Mouse (Mus musculus): Measurements from ENCODE around the gene Adam4. TPM values are rescaled to one million over a fixed set of nuclear protein-coding genes. Genes with fewer than 3 reads are reported as not detected.
"Not testable (repeated sequence)": the region's sequence is repeated elsewhere in the genome, so short reads cannot be mapped to it uniquely, and the experiment has no call there.

Adam4 gene
- 1.1 and 1.4 TPM in 2 replicates for total RNA-seq (2015)
- 0.28 and 0.48 TPM in 2 replicates for total RNA-seq (2017)

DNA sequence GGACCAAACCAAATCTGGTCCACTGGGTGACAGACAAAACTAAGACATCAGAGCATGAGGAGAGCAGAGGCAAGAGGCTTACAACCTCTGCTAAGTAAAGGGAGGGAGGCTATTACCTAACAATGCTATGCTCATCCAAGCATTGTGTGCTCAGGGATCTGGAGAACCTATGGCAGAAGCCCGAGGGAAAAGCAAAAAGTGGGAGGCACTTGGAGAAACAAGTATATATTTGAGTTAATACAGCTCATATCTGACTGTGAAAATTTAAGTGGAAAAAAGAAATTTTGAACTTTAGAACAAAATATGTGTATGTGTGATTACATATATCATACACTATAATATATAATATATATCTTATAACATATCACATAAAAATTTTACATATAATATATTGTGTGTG, at the start of gene Adam4:
TSS of gene Adam4 (minus strand) at position 101 of the 400 bp plus-strand sequence.
- no peak for ATAC-seq (ENCODE audit: poor library complexity, severe bottlenecking)

DNA sequence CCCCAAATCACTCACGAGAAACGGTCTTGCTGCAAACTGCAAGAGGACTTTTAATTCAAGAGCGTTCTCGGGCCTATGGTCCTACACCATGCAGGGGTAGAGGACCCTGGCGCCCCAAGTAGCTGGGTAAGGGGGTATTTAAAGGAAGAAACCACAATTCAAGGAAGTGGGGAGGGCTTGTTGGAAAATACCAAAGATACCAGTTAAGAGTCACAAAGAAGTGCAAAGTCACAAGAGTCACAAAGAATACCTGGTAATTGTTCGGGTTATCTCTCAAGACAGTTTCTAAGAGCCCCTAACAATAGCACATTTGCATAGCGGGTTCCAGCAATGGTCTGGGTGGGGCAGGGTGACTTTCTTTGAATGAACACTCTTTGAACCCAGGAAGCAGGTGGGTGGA, 37.3 kb upstream of the Adam4 start:
- ATAC-seq (ENCODE audit: poor library complexity, severe bottlenecking): not testable (repeated sequence)

DNA sequence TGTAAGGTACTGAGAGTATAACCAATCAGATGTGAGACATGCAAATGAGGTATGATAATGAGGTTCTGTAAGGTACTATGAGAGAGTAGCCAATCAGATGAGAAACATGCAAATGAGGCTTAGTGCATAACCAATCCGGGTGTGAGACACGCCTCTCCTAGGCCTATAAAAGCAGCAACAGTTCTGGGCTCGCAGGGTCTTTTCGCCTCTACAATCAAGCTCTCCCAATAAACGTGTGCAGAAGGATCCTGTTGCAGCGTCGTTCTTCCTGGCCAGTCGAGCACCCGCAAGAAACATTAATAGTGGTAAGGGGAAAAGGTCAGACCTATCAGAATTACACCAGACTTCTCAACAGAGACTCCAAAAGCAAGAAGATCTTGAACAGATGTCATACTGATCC, 17.2 kb upstream of the Adam4 start:
- not testable (repeated sequence) for ATAC-seq (ENCODE audit: poor library complexity, severe bottlenecking)

DNA sequence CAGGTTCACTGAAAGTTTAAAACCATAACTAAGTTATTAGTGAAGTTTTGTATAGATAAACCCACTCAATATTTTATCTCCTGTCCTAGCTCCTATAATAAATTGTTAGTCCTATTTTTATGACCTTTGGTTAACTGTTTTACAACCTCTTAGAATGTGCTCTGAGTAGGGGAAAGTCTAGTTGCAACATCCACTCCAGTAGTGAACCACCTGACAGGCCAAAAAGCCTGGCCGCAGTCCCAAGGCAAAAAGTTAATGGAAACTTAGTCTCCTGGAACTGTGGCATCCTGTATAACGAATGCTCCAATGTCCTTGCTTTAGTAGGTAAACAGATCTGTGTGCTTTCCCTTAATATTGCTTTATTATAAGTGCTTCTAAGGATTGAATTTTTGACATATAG, 13.0 kb upstream of the Adam4 start:
- not testable (repeated sequence) for ATAC-seq (ENCODE audit: poor library complexity, severe bottlenecking)

DNA sequence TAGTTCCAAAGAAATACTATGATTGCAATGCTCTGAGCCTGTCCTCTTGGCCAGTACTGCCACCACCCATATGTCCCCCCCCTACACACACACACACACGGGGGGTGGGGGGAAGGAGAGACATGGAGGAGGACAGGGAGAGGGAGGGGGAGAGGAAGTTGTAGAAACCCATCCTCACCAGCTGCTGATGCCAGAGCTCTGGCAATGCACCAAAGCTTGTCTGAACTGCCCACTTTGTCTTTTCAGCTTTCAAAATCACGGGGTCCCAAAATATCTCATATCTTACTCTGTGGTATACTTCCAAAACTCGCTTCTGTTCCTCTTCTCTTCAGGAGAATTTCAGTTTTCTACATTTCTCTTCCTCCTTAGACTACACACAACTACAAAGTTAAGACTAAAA, 8.5 kb downstream of the Adam4 start:
- no peak for ATAC-seq (ENCODE audit: poor library complexity, severe bottlenecking)

DNA sequence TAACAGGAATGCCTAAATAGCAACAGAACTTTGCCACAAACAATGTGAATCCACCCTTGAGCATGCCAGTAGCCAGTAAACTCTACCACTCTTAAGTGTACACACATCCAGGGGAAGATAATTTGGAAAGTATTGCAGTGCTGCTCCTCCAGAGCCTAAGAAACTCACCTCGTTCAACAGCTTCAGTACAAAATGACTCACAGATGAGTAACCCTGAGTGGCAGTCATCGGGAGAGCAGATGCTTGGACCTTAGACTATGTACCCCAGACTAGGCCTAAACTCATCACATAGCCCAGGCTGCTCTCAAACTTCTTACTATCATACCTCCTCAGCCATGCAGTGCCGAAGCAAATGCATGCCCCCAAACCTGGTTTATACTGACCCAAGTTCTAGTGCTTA, 12.8 kb downstream of the Adam4 start:
- no peak for ATAC-seq (ENCODE audit: poor library complexity, severe bottlenecking)

DNA sequence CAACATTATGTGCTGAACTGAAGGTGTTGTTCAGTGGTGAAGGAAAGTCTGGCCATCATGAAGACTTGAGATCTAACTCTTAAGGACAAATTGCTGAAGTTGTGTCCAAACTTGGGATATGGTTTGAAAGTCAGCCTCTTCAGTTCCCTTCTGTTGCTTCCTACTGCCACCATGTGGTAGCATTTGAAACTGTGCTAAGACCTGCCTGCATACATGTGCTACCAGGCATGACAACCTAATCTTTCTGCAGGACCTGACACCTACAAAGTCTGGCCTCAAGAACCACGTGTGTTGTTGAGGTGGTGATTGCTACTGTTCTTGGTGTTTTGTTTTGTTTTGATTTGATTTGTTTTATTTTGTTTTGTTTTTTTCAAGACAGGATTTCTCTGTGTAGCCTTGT, 19.6 kb downstream of the Adam4 start:
- peak; percentile 67 for ATAC-seq (ENCODE audit: poor library complexity, severe bottlenecking)

DNA sequence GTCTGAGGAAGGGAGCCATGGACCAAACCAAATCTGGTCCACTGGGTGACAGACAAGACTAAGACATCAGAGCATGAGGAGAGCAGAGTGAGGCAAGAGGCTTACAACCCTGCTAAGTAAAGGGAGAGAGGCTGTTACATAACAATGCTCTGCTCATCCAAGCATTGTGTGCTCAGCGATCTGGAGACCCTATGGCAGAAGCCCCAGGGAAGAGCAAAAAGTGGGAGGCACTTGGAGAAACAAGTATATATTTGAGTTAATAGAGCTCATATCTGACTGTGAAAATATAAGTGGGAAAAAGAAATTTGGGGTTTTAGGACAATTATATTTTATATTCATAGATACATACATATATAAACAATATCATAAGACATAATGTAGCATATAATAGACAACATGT, 42.4 kb downstream of the Adam4 start, which contains the start of gene Gm4787:
TSS of gene Gm4787 (minus strand) at position 101 of the 400 bp plus-strand sequence.
- not testable (repeated sequence) for ATAC-seq (ENCODE audit: poor library complexity, severe bottlenecking)

Other genes starting within 250 kb of the Adam4 start
- gene Slc8a3, start 88.8 kb downstream of the Adam4 start, total RNA-seq (2015): not detected in 2 replicates
- gene Slc8a3, start 88.8 kb downstream of the Adam4 start, total RNA-seq (2017): not detected in 2 replicates
- 0.54 and 0.62 TPM in 2 replicates for gene Gm4787, start 42.5 kb downstream of the Adam4 start, total RNA-seq (2015)
- gene Gm4787, start 42.5 kb downstream of the Adam4 start, total RNA-seq (2017): 0.18 and 0.41 TPM in 2 replicates
- 118 and 132 TPM in 2 replicates for gene Cox16, start 63.2 kb upstream of the Adam4 start, total RNA-seq (2015)
- 90.5 and 97.7 TPM in 2 replicates for gene Cox16, start 63.2 kb upstream of the Adam4 start, total RNA-seq (2017)
- 3.2 and 6.1 TPM in 2 replicates for gene Gm20498, start 111.0 kb upstream of the Adam4 start, total RNA-seq (2015)
- gene Gm20498, start 111.0 kb upstream of the Adam4 start, total RNA-seq (2017): 33.4 and 44.2 TPM in 2 replicates
- gene Synj2bp, start 111.0 kb upstream of the Adam4 start, total RNA-seq (2015): 22.8 and 23.5 TPM in 2 replicates
- gene Synj2bp, start 111.0 kb upstream of the Adam4 start, total RNA-seq (2017): 30.8 and 34.1 TPM in 2 replicates
- gene Adam21, start 146.5 kb upstream of the Adam4 start, total RNA-seq (2015): 0.14 TPM in 1 of 2 replicates, not detected in the other
- 0.16 TPM in 1 of 2 replicates, not detected in the other for gene Adam21, start 146.5 kb upstream of the Adam4 start, total RNA-seq (2017)
- 42.1 and 45.7 TPM in 2 replicates for gene Med6, start 173.1 kb upstream of the Adam4 start, total RNA-seq (2015)
- gene Med6, start 173.1 kb upstream of the Adam4 start, total RNA-seq (2017): 81.4 and 91.0 TPM in 2 replicates
- gene Ttc9, start 209.3 kb upstream of the Adam4 start, total RNA-seq (2015): 0.31 TPM in 1 of 2 replicates, not detected in the other
- not detected in 2 replicates for gene Ttc9, start 209.3 kb upstream of the Adam4 start, total RNA-seq (2017)

All from megakaryocyte, adult 5-6 weeks (primary cell).